Mouse (Mus musculus) layer of hippocampus, adult 18-20 months (tissue): ENCODE measurements at regions not wholly inside any gene's neighbourhood (a gene's known extent, or its start where the extent isn't known, plus 50 kb on each side); places are given as distances from the start of the nearest gene placed in this dataset.
A peak's percentile ranks its signal among the peaks of the same experiment; 100 is the strongest.

ENCODE experiments used
- DNase-seq, 2 experiments: peaks; one replicate each; pipeline ENCODE4 v3.0.0; 2022; ENCODE audit warnings: low spot score in 2 of 2

- DNase-seq: peak in 1 of 2 experiments; percentile 5
These were observed 1088.5 kb downstream of the Jrkl start for GRCm38 (mm10) chr9:12157157-12157556.

GRCm38 (mm10) chr9:12113374-12113773, 1132.3 kb downstream of the Jrkl start:
- DNase-seq: no peak
